Mouse (Mus musculus) stomach, embryonic 16.5 days (tissue): ENCODE data around the gene Usp37. TPM values are rescaled to one million over a fixed set of nuclear protein-coding genes. Genes with fewer than 3 reads are reported as not detected.

Experiments used
- ATAC-seq: fragments of 200-750 bp; cut with Nextera tagmentation; 2 replicates; pipeline ENCODE4 v1.8.0; 2017; ENCODE audit warnings: moderate number of reproducible peaks, moderate TSS enrichment; ENCODE audit not compliant: insufficient read depth, low FRiP score
- H3K27ac ChIP-seq: fragments of 300-500 bp; sonication (generic); 2 replicates; pipeline ENCODE4 v1.5.1; 2014; ENCODE audit warnings: low read length
- H3K27me3 ChIP-seq: fragments of 300-500 bp; sonication (generic); 2 replicates; pipeline ENCODE4 v1.6.1; 2014; ENCODE audit warnings: low read length, control low read depth, mixed read lengths; ENCODE audit not compliant: control insufficient read depth, insufficient read depth
- H3K36me3 ChIP-seq: fragments of 300-500 bp; sonication (generic); 2 replicates; pipeline ENCODE4 v1.6.1; 2014; ENCODE audit warnings: low read length; ENCODE audit not compliant: control insufficient read depth, insufficient read depth
- H3K4me1 ChIP-seq: fragments of 300-500 bp; sonication (generic); 2 replicates; pipeline ENCODE4 v1.6.1; 2014; ENCODE audit warnings: low read length, control low read depth, mixed read lengths; ENCODE audit not compliant: control insufficient read depth, insufficient read depth
- H3K4me2 ChIP-seq: fragments of 300-500 bp; sonication (generic); 2 replicates; pipeline ENCODE4 v1.6.1; 2014; ENCODE audit warnings: low read depth, low read length, mixed read lengths
- H3K4me3 ChIP-seq: fragments of 300-500 bp; sonication (generic); replicated peaks from 2 replicates; pipeline ENCODE4 v1.5.1; 2014; ENCODE audit warnings: mild to moderate bottlenecking, low read length
- H3K9ac ChIP-seq: fragments of 300-500 bp; sonication (generic); 2 replicates; pipeline ENCODE4 v1.6.1; 2014; ENCODE audit warnings: low read length
- H3K9me3 ChIP-seq: fragments of 300-500 bp; sonication (generic); replicated peaks from 2 replicates; pipeline ENCODE4 v1.6.1; 2016; ENCODE audit warnings: low read length, control low read depth; ENCODE audit not compliant: control insufficient read depth
- WGBS: fragments of 180-500 bp; shearing (Covaris S2); extraction: QIAGEN DNeasy Blood & Tissue Kit; methylation state at CpG from one replicate; pipeline ENCODE4 v1.1.7; 2014; 5-methylcytosine and 5-hydroxymethylcytosine counted together
- polyA plus RNA-seq: library from polyadenylated mRNA; unstranded; fragments of >200 nt; fragmentation: Nextera tagmentation; extraction: Ambion mirVana; gene quantifications from 2 replicates; pipeline ENCODE4 v1.2.1, GENCODE M21; 2015

The Usp37 gene
- polyA plus RNA-seq, 1 experiment from 2014 or later = 27.0 TPM

- H3K4me1 ChIP-seq = peaks cover 3% of the 10 kb centered on the region; the same call in 1 of the 2 replicates
- ATAC-seq = no peak
- no peak overlapping the region for H3K4me3 ChIP-seq
- no peaks in the 10 kb centered on the region for H3K36me3 ChIP-seq
- WGBS = 76% methylated on average over 8 of the region's 8 CpGs
- H3K4me2 ChIP-seq = no peak overlapping the region
- no peak overlapping the region for H3K9ac ChIP-seq
- H3K9me3 ChIP-seq = no peaks in the 10 kb centered on the region
- no peaks in the 10 kb centered on the region for H3K27me3 ChIP-seq
- H3K27ac ChIP-seq = no peak overlapping the region
Measured at GRCm38 (mm10) chr1:74412711-74413110, 131.4 kb downstream of the Usp37 start.

GRCm38 (mm10) chr1:74411753-74412325 is 132.2 kb downstream of the Usp37 start:
- no peak for ATAC-seq
- WGBS = 35% methylated on average over 2 of the region's 2 CpGs
- no peaks in the 10 kb centered on the region for H3K9me3 ChIP-seq
- no peaks in the 10 kb centered on the region for H3K27me3 ChIP-seq
- no peak overlapping the region for H3K27ac ChIP-seq
- H3K4me3 ChIP-seq = no peak overlapping the region
- H3K9ac ChIP-seq = peak overlapping the region; percentile 2; the same call in 1 of the 2 replicates
- H3K4me1 ChIP-seq = peaks cover 3% of the 10 kb centered on the region; the same call in 1 of the 2 replicates
- no peak overlapping the region for H3K4me2 ChIP-seq
- H3K36me3 ChIP-seq = no peaks in the 10 kb centered on the region

- WGBS = 40% methylated on average over 15 of the region's 15 CpGs
- peak; percentile 82 for ATAC-seq
- peak within 1 kb of the TSS; percentile 21 for H3K4me3 ChIP-seq
- peak within 1 kb of the TSS; percentile 52 for H3K9ac ChIP-seq
- H3K4me2 ChIP-seq = peak within 1 kb of the TSS; percentile 34
- H3K27ac ChIP-seq = peak within 1 kb of the TSS; percentile 62
- H3K36me3 ChIP-seq = no peaks in the 10 kb centered on the region
- H3K27me3 ChIP-seq = no peaks in the 10 kb centered on the region
- peaks cover 3% of the 10 kb centered on the region; the same call in 1 of the 2 replicates for H3K4me1 ChIP-seq
- H3K9me3 ChIP-seq = no peaks in the 10 kb centered on the region
Measured at GRCm38 (mm10) chr1:74408589-74409504, 135.2 kb downstream of the Usp37 start, which contains the start of gene Vil1. TSS of gene Vil1 (plus strand) at chr1:74409376.

GRCm38 (mm10) chr1:74404206-74404605 is 139.9 kb downstream of the Usp37 start:
- no peak for ATAC-seq

GRCm38 (mm10) chr1:74401015-74401702 is 142.9 kb downstream of the Usp37 start:
- no peak overlapping the region for H3K9ac ChIP-seq

More at GRCm38 (mm10) chr1:74404206-74404605, 139.9 kb downstream of the Usp37 start:
- H3K4me3 ChIP-seq = no peak overlapping the region
- H3K4me2 ChIP-seq = no peak overlapping the region
- H3K36me3 ChIP-seq = no peaks in the 10 kb centered on the region
- WGBS = 80% methylated on average over 4 of the region's 4 CpGs
- H3K9ac ChIP-seq = no peak overlapping the region
- H3K27ac ChIP-seq = no peak overlapping the region
- H3K4me1 ChIP-seq = peaks cover 3% of the 10 kb centered on the region; the same call in 1 of the 2 replicates
- H3K9me3 ChIP-seq = no peaks in the 10 kb centered on the region
- no peaks in the 10 kb centered on the region for H3K27me3 ChIP-seq

GRCm38 (mm10) chr1:74400531-74400930 is 143.6 kb downstream of the Usp37 start:
- H3K4me3 ChIP-seq = no peak overlapping the region
- H3K27me3 ChIP-seq = no peaks in the 10 kb centered on the region
- H3K36me3 ChIP-seq = no peaks in the 10 kb centered on the region
- H3K27ac ChIP-seq = no peak overlapping the region
- ATAC-seq = no peak
- no peak overlapping the region for H3K9ac ChIP-seq
- peaks cover 4% of the 10 kb centered on the region; the same call in 1 of the 2 replicates for H3K4me1 ChIP-seq
- no peak overlapping the region for H3K4me2 ChIP-seq
- no peaks in the 10 kb centered on the region for H3K9me3 ChIP-seq
- WGBS = 74% methylated on average over 3 of the region's 3 CpGs

More at GRCm38 (mm10) chr1:74401015-74401702, 142.9 kb downstream of the Usp37 start:
- Histone ChIP-seq H3K4me3 (no peak overlapping the region), H3K9me3 (no peaks in the 10 kb centered on the region), H3K27ac (no peak overlapping the region), H3K27me3 (no peaks in the 10 kb centered on the region), H3K36me3 (no peaks in the 10 kb centered on the region), H3K4me1 (peaks cover 4% of the 10 kb centered on the region; the same call in 1 of the 2 replicates), H3K4me2 (no peak overlapping the region)
- 48% methylated on average over 16 of the region's 16 CpGs for WGBS
- no peak for ATAC-seq

GRCm38 (mm10) chr1:74397919-74398451 is 146.1 kb downstream of the Usp37 start:
- ATAC-seq = no peak; the same call in 1 of the 2 replicates

GRCm38 (mm10) chr1:74397268-74397918 is 146.7 kb downstream of the Usp37 start:
- H3K27ac ChIP-seq = peak overlapping the region; percentile 95
- ATAC-seq = peak; percentile 93
- H3K4me3 ChIP-seq = peak overlapping the region; percentile 48
- peaks cover 14% of the 10 kb centered on the region for H3K36me3 ChIP-seq
- H3K27me3 ChIP-seq = no peaks in the 10 kb centered on the region
- H3K4me1 ChIP-seq = peaks cover 22% of the 10 kb centered on the region
- under 1% methylated on average over 41 of the region's 41 CpGs for WGBS
- peak overlapping the region; percentile 77 for H3K9ac ChIP-seq
- H3K4me2 ChIP-seq = peak overlapping the region; percentile 94
- H3K9me3 ChIP-seq = no peaks in the 10 kb centered on the region

More at GRCm38 (mm10) chr1:74397919-74398451, 146.1 kb downstream of the Usp37 start:
- peak overlapping the region; percentile 77 for H3K9ac ChIP-seq
- 5% methylated on average over 11 of the region's 11 CpGs for WGBS
- H3K4me3 ChIP-seq = peak overlapping the region; percentile 48
- H3K9me3 ChIP-seq = no peaks in the 10 kb centered on the region
- peaks cover 14% of the 10 kb centered on the region for H3K36me3 ChIP-seq
- no peaks in the 10 kb centered on the region for H3K27me3 ChIP-seq
- H3K4me1 ChIP-seq = peaks cover 18% of the 10 kb centered on the region
- peak overlapping the region; percentile 94 for H3K4me2 ChIP-seq
- H3K27ac ChIP-seq = peak overlapping the region; percentile 95
